Mouse (Mus musculus): ENCODE measurements at regions not wholly inside any gene's neighbourhood (a gene's known extent, or its start where the extent isn't known, plus 50 kb on each side); places are given as distances from the start of the nearest gene placed in this dataset.

- no peak for DNase-seq (ENCODE audit: low spot score in 2 of 2)
These were observed 51.3 kb upstream of the Ier5l start for GRCm38 (mm10) chr2:30525295-30525694.

- no peak for DNase-seq (ENCODE audit: low spot score in 2 of 2)
These were observed 51.8 kb upstream of the Ier5l start for GRCm38 (mm10) chr2:30525831-30526230.

- no peak for DNase-seq (ENCODE audit: low spot score in 2 of 2)
These were observed 53.5 kb upstream of the Ier5l start for GRCm38 (mm10) chr2:30527495-30527894.

- DNase-seq (ENCODE audit: low spot score in 2 of 2) = no peak
These were observed 58.9 kb upstream of the Ier5l start for GRCm38 (mm10) chr2:30532948-30533347.

- no peak for DNase-seq (ENCODE audit: low spot score in 2 of 2)
These were observed 59.3 kb upstream of the Ier5l start for GRCm38 (mm10) chr2:30533367-30533766.

- no peak for DNase-seq (ENCODE audit: low spot score in 2 of 2)
These were observed 60.4 kb upstream of the Cstad start for GRCm38 (mm10) chr2:30534485-30534884.

GRCm38 (mm10) chr2:30539305-30539704 lies 55.5 kb upstream of the Cstad start:
- no peak for DNase-seq (ENCODE audit: low spot score in 2 of 2)

GRCm38 (mm10) chr2:30541541-30541940 lies 53.3 kb upstream of the Cstad start:
- DNase-seq (ENCODE audit: low spot score in 2 of 2) = no peak

- DNase-seq (ENCODE audit: low spot score in 2 of 2) = peak; percentile 38 to 39
These were observed 49.9 kb upstream of the Cstad start for GRCm38 (mm10) chr2:30544782-30545435.

Data from thymus, postnatal 10 days (tissue).